Mouse (Mus musculus) cerebellum, adult 2 months (tissue): ENCODE measurements around the gene Cdk19. TPM values are rescaled to one million over a fixed set of nuclear protein-coding genes. Genes with fewer than 3 reads are reported as not detected.

Experiments used
- DNase-seq, 2 experiments: peaks; one replicate each; pipeline ENCODE4 v3.0.0; 2021
- H3K27ac ChIP-seq: fragments of 200-500 bp; 2 replicates; pipeline ENCODE4 v1.5.1; 2012; ENCODE audit warnings: low read length, control low read depth, inconsistent platforms; ENCODE audit not compliant: insufficient read depth
- H3K27me3 ChIP-seq: fragments of 200-500 bp; 2 replicates; pipeline ENCODE4 v1.6.1; 2012; ENCODE audit warnings: inconsistent platforms, mild to moderate bottlenecking, low read length, moderate library complexity; ENCODE audit not compliant: control insufficient read depth, insufficient read depth
- H3K4me1 ChIP-seq: fragments of 200-500 bp; 2 replicates; pipeline ENCODE4 v1.6.1; 2011; ENCODE audit warnings: low read length; ENCODE audit not compliant: control insufficient read depth, insufficient read depth
- H3K4me3 ChIP-seq: fragments of 200-500 bp; replicated peaks from 2 replicates; pipeline ENCODE3; 2011; ENCODE audit warnings: mild to moderate bottlenecking, low read depth, low read length, control low read depth; ENCODE audit not compliant: insufficient read depth
- CTCF ChIP-seq: fragments of 200-500 bp; IDR thresholded peaks from 2 replicates; pipeline ENCODE4 v1.5.1; 2011; ENCODE audit warnings: low read depth, mild to moderate bottlenecking, control low read depth, low read length, moderate library complexity, borderline replicate concordance; ENCODE audit not compliant: insufficient read depth
- POLR2A ChIP-seq: fragments of 200-500 bp; IDR thresholded peaks from 2 replicates; pipeline ENCODE4 v1.6.1; 2011; ENCODE audit warnings: low read length, control low read depth, borderline replicate concordance; ENCODE audit not compliant: insufficient read depth
- WGBS: fragments of 180-500 bp; shearing (Covaris S2); methylation state at CpG from one replicate; pipeline ENCODE4 v1.1.7; 2018; 5-methylcytosine and 5-hydroxymethylcytosine counted together
- polyA plus RNA-seq: library from polyadenylated mRNA; depleted of rRNA; stranded (reverse); fragments of >200 nt; gene quantifications from 2 replicates; pipeline ENCODE4 v1.2.3, GENCODE M21; 2012

Cdk19 gene
- polyA plus RNA-seq, 1 experiment: 44.7 TPM

GRCm38 (mm10) chr10:40519586-40519985 is 180.2 kb downstream of the Cdk19 start:
- TF ChIP-seq POLR2A: no peak
- TF ChIP-seq CTCF: no peak
- H3K27me3 ChIP-seq: no peaks in the 10 kb centered on the region
- no peak overlapping the region for H3K4me3 ChIP-seq
- peak in 1 of 2 experiments; percentile 46 for DNase-seq
- H3K27ac ChIP-seq: peak overlapping the region; percentile 66; the same call in 1 of the 2 replicates
- no peaks in the 10 kb centered on the region for H3K4me1 ChIP-seq
- 26% methylated on average over 4 of the region's 4 CpGs for WGBS

GRCm38 (mm10) chr10:40521579-40521978 is 182.2 kb downstream of the Cdk19 start:
- H3K4me3 ChIP-seq: no peak overlapping the region
- no peak overlapping the region; the same call in 1 of the 2 replicates for H3K27ac ChIP-seq
- no peaks in the 10 kb centered on the region for H3K27me3 ChIP-seq
- 41% methylated on average over 12 of the region's 12 CpGs for WGBS
- no peak for DNase-seq
- no peaks in the 10 kb centered on the region for H3K4me1 ChIP-seq
- no peak for TF ChIP-seq CTCF
- no peak for TF ChIP-seq POLR2A

DNA sequence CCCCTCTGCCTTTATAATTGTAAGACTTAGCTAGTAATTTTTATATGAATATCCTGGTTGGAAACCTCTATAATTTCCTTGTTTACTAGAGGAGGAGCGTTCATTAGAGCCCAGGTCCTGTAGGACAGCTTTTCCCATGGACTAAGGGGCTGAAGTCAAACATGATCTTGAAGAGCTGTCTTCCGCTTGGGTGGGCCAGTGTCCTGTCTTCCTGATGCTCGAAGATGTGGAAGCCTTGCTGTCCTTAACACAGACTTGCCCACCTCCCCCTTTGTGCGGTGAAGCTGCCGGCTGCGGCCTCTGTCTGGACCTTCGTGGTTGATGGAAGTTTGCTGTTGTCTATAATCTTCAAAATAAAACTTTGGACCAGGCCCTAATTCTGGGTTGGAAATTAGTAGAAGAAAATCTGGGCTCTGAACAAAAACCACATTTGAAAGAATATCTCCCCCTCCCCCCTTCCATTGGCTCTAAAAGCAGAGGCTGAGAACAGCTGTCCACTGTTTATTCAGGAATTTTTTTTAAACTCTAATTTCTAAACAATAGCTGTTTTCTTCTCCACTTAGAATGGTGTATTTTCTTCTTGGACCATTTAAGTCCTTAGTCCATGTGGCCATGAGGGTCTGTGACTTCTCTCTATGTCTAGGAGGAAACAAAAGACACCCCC is 184.1 kb downstream of the Cdk19 start:
- Histone ChIP-seq H3K4me1 (no peaks in the 10 kb centered on the region), H3K27me3 (no peaks in the 10 kb centered on the region), H3K27ac (peak overlapping the region; percentile 15; the same call in 1 of the 2 replicates), H3K4me3 (no peak overlapping the region)
- 68% methylated on average over 7 of the region's 7 CpGs for WGBS
- no peak for DNase-seq
- no peak for TF ChIP-seq CTCF
- TF ChIP-seq POLR2A: no peak

- Histone ChIP-seq H3K4me3 (no peak overlapping the region), H3K4me1 (no peaks in the 10 kb centered on the region), H3K27me3 (no peaks in the 10 kb centered on the region), H3K27ac (peak overlapping the region; percentile 61; the same call in 1 of the 2 replicates)
- TF ChIP-seq CTCF (no peak), POLR2A (no peak)
- 73% methylated on average over 9 of the region's 9 CpGs for whole genome bisulfite sequencing
- no peak for DNase-seq
Observed at GRCm38 (mm10) chr10:40524032-40524806, 184.9 kb downstream of the Cdk19 start.

DNA sequence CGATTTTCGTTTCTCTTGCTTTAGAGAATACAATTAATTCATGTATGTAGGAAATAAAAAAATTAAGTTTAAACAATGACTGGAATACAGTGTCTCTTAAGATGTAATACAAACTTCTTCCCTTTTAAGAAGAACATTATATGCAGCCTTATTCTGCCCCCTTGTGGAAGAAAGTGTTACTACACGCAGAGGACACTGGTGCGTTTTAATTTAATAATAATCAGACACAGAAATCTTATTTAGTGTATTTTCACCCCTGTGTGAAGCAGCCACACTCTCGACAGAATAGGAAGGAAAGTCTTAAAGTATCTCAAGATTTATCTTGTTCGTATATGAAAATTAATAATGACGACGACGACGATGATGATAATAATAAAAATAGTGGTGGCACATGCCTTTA is 185.6 kb downstream of the Cdk19 start:
- Histone ChIP-seq H3K4me1 (no peaks in the 10 kb centered on the region), H3K27me3 (no peaks in the 10 kb centered on the region), H3K27ac (no peak overlapping the region), H3K4me3 (no peak overlapping the region)
- no peak for TF ChIP-seq POLR2A
- TF ChIP-seq CTCF: peak; percentile 50; the same call in 1 of the 2 replicates
- 30% methylated on average over 10 of the region's 10 CpGs for WGBS
- peak in 1 of 2 experiments; percentile 58 for DNase-seq

DNA sequence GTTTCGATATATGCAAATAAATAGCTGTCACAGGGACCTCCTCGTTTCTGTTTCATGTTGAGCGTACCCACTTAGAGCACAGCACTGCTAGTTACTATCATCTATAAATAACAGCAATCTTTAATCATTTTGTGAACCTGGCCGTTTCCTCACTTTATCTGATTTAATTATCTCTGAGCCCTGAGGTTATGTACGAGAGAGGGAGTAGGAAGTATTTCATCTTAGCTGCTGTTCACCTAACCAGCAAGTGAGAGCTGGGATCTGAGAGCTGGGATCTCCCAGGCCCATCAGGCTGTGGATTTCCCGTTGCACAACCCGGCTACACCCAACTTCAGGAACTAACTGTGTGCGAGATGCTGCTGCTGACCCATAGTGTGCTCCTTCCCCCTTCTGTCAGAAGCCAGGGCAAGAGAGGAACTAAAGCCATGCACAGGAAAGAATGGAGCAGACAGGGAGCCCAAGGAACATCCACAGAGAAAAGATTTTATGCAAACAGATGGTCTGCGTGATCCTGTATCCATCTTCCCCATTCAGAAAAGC is 186.3 kb downstream of the Cdk19 start:
- no peaks in the 10 kb centered on the region for H3K27me3 ChIP-seq
- H3K4me1 ChIP-seq: no peaks in the 10 kb centered on the region
- no peak for TF ChIP-seq CTCF
- no peak for TF ChIP-seq POLR2A
- 77% methylated on average over 9 of the region's 9 CpGs for WGBS
- no peak overlapping the region for H3K4me3 ChIP-seq
- H3K27ac ChIP-seq: no peak overlapping the region
- DNase-seq: no peak

DNA sequence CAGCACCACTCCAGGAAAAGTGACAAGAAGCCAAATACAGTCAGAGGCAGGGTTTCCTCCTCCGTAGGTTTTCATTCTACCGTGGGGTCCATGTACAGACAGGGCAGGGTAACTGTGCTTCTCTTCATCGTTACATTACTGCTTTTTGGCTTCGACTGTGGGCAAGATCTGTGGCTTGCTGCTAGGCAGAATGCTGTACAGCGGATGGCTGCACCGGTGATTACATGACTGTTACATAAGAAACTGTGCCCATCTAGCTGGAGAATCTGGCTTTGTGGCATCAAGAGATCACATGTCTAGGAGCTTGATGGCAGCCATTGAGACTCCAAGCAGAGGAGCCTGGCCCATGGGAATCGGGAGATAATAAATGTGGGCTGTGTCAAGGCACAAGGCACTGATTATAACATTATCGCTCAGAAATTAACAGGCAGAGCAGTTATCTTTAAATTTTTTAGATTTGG is 187.0 kb downstream of the Cdk19 start:
- H3K4me3 ChIP-seq: no peak overlapping the region
- no peaks in the 10 kb centered on the region for H3K27me3 ChIP-seq
- H3K4me1 ChIP-seq: no peaks in the 10 kb centered on the region
- WGBS: 62% methylated on average over 8 of the region's 8 CpGs
- H3K27ac ChIP-seq: no peak overlapping the region
- TF ChIP-seq POLR2A (no peak), CTCF (no peak)
- no peak for DNase-seq

DNA sequence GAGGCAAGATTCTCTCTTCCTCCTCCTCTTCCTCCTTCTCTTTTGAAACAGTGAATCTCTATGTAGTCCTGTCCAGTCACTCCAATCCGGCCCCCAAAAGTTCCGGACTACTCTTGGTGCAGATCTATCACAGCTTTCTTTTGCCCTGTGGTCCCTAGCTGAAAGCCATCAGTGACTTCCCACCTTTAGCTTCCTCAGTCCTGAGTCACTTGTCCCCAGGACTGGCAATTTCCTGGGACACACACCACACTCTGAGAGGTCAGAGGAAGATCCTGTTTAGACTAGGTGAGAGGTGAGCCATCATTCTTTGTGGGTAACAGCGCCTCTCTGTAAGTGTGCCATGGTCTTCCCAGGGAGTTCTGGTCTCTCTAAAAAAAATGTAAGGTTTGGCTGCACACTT is 187.6 kb downstream of the Cdk19 start:
- TF ChIP-seq CTCF: no peak
- no peak for TF ChIP-seq POLR2A
- H3K4me3 ChIP-seq: no peak overlapping the region
- WGBS: 83% methylated on average over 3 of the region's 3 CpGs
- no peaks in the 10 kb centered on the region for H3K27me3 ChIP-seq
- DNase-seq: no peak
- no peak overlapping the region for H3K27ac ChIP-seq
- H3K4me1 ChIP-seq: no peaks in the 10 kb centered on the region
